Mouse (Mus musculus): ENCODE data around the gene Olfr9.
"Not testable (repeated sequence)": the region's sequence is repeated elsewhere in the genome, so short reads cannot be mapped to it uniquely, and the experiment has no call there.

Gene Olfr9

GRCm38 (mm10) chr10:129004032-129004920 lies 15.0 kb downstream of the Olfr9 start:
- no peak for DNase-seq

- no peak for DNase-seq
These were observed 21.1 kb downstream of the Olfr9 start, which contains the start of gene Olfr763 for GRCm38 (mm10) chr10:129010288-129010841. TSS of gene Olfr763 (plus strand) at chr10:129010791.

DNA sequence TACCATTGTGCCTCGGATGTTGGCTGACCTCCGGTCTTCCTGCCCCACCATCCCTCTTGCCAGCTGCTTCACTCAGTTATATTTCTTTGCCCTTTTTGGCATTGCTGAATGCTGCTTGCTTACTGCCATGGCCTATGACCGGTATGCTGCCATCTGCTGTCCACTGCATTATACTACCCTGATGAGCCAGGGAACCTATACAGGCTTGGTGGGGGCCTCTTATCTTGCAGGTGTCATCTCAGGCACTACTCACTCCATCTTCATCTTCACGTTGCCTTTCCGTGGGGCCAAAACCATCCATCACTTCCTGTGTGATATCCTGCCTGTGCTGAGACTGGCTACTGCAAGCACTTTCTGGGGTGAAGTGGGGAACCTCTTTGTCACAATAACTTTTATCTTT lies 22.3 kb downstream of the Olfr9 start:
- DNase-seq: not testable (repeated sequence)

GRCm38 (mm10) chr10:129014477-129014876 lies 25.2 kb downstream of the Olfr9 start:
- no peak for DNase-seq

- no peak for DNase-seq
These were observed 34.1 kb downstream of the Olfr9 start for GRCm38 (mm10) chr10:129023319-129023718.

DNA sequence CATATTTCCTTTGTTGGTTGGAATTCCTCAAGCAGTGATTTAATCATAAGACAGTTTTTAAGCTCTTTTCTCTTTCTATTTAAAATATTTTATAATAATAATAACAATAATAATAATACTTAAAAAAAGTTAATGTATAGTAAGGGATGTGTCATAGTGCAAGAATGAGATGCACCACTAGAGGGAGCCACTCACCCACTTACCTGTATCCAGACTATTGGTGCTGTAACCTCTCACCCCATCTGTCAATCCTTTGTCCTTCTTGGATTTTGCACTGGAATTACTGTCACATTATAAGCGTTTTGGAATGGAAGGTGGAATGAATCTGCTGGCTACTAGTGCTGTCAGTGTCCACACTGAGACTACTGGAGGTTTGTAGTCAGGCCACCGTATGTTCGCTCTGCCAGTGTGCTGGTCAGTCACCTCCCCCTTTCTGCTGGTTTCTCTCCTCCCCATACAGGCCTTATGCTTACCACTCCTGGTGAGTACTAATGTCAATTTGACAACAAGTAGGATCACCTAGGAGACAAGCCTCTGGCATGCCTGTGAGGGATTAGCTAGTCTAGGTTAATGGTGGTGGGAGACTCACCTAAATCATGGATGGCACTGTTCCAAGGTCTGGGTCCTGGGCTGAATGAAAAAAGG lies 36.9 kb downstream of the Olfr9 start:
- peak; percentile 46 for DNase-seq

- DNase-seq: no peak
These were observed 39.1 kb downstream of the Olfr9 start for GRCm38 (mm10) chr10:129028343-129028742.

DNA sequence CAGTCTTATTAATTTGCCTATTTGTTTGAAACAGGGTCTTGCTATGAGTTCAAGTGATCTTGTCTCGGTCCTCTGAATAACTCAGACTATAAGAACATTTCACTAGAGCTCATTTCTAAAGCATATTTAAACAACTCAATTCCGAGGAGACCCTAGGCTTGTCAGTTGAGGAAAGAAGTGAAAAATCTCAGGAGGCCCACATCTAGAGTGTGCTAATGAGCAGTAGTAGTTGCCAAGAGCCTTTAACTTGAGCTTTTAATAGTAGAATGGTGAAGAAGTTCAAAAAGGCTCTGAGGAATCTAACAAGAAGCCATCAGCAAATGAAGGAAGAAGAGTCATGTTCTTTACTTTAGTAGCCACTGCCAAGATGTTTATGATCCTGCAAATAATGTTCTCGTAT lies 50.6 kb downstream of the Olfr9 start, which contains the start of gene Olfr764-ps1:
TSS of gene Olfr764-ps1 (minus strand) at position 101 of the 400 bp plus-strand sequence.
- DNase-seq: no peak
